Mouse (Mus musculus): ENCODE measurements around the gene Bach1.
"Not testable (repeated sequence)": the region's sequence is repeated elsewhere in the genome, so short reads cannot be mapped to it uniquely, and the experiment has no call there.

Bach1 gene

DNA sequence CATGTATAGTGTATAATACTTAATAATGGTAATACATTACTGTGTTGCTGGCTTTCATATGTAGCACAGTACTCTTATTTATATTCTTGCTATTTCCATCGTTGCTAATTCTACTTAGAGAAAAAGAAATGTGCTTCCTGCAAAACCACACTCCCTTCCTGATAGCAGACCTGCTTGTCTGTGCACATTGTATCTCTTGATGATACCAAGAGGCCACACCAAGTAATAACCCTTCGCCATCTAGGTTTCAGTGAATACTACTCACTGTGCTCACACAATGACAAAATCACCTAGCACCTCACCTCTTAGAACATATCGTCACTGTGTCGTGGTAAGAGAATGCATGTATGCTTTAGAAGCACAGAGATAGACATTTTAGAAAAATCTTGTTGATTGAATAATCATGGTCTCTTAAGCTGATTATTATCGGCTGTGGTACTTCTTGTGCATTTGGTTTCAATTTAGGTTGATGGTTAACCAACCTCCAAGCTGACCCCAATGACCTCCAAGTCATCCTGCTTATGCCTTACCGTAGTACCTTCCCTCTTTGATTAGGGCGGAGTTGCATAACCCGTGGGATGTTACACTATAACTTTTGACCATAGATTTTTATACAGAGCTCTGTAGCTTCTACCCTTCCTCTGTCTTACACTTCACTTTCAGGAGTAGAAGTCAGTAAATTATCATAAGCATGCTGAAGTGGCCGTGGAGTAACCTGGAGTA, 17.7 kb upstream of the Bach1 start:
- no peak for DNase-seq (ENCODE audit: low read depth)

DNA sequence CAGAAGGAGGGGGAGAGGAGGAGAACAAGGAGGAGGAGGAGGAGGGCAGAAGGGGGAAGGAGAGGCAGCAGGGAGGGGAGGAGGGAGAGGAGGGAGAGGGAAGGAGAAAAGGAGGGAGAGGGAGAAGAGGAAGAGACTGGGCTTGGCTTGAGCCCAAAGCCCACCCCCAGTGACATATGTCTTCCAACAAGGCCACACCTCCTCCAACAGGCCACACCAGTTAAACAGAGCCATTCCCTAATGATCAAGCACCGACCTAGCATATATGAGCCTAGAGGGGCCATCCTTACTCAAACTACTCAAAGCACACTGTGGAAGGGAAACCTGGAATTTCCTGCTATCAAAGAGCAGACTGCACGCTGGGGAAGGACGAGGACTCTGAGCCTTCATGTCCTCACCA, 16.9 kb upstream of the Bach1 start:
- no peak for DNase-seq (ENCODE audit: low read depth)

DNA sequence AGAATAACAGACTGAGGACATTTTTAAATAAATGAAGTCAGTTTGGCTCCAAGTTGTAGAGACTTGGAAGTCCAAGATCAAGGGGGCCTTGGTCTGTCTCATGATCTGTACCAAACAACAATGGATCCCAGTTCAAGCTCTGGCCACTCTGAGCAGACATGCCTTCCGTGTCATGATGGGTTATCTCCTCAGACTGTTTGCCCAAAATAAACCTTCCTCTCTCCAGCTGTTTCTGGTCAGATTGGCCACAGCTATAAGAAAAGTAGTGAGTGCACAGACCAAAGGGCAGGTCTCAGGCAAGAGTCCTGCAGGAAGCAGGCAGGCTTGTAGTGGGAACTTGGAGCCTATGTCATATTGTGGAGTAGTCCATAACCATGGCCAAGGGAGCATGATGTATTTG, 12.3 kb upstream of the Bach1 start:
- no peak for DNase-seq (ENCODE audit: low read depth)

DNA sequence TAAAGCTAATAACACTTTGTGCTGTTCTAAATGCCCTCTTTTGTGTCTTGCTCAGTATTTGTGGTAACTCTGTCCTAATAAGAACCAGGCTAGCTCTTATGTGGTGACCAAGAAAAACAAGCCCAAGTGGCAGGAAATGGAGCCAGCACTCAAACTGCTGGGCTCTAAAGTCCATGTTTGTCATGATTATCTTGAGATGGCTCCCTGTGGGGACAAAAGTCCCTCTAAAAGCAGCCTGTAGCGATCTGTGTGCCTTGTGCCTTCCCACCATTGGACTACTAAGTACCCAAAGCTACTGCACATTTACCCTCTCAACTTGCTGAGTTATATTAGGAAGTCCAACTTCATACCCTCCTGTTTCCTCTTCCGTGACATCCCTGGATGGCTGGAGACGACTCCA, 11.4 kb upstream of the Bach1 start:
- no peak for DNase-seq (ENCODE audit: low read depth)

DNA sequence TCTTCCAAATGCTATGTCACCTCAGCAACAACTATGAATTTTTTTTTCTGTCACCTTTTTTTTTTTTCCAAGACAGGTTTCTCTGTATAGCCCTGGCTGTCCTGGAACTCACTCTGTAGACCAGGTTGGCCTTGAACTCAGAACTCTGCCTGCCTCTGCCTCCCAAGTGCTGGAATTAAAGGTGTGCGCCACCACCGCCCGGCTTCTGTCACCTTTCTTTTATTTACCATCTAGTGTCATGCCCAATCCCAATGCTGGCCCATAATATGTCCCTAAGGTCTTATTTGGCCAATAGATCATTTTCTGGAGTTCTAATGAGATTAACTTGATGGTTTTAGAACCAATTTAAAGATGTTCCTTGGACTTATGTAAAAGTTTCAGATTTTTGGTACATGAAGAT, 10.4 kb upstream of the Bach1 start:
- DNase-seq (ENCODE audit: low read depth), result not testable (repeated sequence)

DNA sequence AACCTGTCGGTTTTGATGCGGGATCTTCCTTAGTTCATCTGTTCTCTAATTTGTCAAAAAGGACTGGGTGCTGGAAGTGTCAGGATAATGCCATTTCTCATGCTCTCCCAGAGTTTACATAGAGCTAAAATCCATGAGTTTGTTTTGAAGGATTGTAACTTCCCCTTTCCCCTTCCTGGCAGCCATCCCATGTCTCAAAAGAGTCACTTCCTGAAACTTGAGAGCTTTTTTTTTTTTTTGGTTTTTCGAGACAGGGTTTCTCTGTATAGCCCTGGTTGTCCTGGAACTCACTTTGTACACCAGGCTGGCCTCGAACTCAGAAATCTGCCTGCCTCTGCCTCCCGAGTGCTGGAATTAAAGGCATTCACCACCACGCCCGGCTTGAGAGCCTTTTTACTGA, 9.9 kb upstream of the Bach1 start:
- DNase-seq (ENCODE audit: low read depth), result not testable (repeated sequence)

DNA sequence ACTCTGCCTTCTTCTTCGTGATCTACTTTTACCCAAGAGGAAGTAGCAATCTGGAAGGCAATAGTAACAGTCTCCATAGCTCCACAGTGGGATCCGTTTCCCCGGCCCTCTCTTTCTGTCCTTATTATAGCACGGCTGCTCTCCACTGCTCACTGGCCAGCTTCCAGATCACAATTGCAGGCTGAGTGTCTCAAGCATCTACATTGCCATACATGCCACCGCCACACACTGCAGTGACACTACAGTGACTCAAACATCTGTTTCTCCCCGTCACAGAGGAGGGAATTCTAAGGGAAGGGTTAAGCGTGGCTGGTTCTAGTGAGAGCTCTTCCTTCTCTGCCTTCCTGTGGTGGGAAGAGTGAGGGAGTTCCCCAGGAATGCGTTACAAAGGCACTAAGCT, 9.5 kb upstream of the Bach1 start:
- no peak for DNase-seq (ENCODE audit: low read depth)

DNA sequence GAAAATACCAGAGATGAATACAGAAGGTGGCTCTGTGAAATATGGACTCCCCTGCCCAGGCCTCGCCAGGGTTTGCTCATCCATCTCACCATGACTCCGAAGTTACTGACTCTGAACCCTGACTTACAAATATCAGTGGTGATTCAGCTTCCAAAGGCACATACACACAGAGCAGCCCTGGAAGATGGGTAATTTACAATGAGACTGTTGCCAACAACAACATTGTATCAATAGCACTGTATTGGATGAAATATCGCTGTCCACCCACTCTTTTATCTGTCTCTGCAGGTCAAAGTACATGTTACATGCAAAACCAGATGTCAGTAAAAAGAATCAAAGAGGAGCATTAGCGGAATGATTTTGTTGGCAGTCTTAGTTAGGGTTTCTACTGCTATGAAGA, 8.2 kb upstream of the Bach1 start:
- DNase-seq (ENCODE audit: low read depth), result no peak

DNA sequence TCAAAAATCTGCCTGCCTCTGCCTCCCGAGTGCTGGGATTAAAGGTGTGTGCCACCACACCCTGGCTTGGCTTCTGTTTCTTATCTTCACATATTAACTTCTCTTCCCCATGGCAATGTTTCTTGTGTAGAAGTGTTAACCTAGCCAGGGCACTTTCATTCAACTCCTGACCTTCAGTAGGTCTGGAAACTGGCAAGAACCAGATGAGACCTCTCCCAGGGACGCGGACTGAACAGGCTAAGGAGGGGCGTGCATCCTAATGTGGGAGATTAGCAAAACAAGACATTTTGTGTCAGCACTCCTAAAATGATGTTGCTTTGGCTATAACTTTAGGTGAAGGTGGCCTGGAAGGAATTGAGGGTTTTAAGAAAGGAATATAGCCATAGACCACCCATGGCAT, 7.6 kb upstream of the Bach1 start:
- no peak for DNase-seq (ENCODE audit: low read depth)

DNA sequence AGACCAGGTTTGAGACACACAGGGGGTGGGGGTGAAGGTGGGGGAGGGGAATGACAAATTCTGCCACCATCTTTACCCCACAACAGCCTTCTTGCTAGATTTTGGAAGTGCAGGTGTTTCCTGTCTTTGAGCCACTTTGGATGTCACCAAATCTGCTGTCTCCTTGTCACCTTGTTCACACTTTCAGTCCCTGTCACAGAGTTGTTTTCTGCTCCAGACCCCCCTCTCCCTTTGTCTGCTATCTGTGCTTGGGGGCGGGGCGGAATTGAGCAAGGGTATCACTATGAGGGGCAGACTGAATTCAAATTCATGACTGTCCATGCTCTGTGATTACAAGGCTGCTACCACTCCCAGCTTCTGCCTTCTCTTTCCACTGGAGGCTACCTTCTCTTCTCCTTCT, 6.2 kb upstream of the Bach1 start:
- no peak for DNase-seq (ENCODE audit: low read depth)

DNA sequence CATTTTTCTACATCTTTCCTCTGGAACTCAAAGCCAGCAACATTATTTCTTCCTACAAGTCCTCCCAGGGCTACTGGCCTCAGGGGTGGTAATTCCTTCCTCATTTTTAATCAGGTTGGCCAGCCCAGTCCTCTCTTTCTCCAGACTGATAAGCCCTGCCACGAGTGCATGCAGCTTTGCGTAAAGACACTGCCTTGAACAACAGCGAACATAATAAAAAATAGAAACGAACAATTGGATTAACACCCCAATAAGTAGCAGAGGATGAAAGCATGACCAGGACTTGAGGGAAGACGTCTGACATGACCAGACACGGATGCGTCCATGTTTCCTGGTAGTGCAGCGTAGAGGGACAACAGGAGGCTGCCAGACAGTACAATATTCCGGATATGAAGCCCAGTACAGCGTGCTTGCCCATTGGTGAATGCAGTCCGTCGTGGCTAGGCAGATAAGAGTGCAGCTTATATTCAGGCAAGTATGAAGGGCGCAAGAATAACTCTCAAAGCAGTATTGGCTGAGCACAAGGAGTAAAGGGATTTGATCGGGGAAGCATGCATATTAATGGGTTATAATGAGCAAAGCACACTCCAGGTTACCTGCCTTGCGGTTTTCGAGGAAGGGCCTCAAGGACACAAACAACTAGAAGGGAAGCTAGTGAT, 909 bp upstream of the Bach1 start:
- no peak for DNase-seq (ENCODE audit: low read depth)

DNA sequence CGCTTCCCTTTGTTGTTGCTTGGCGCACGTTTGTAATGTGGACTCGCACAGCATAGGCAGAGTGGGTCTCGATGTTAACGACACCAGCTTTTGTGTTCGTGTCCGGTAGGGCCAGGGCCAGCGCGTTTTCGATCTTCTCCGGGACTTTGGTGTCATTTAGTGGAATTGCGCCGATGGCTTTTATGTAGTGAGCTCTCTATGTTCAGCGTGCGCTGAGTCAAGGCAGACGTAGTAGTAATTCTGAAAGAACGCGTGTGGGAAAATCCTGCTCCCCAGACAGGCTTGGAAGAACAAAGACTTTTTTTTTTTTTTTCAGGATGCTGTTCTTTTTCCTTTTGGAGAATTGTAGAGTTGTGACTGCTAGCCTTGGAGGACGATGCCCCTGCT, 554 bp downstream of the Bach1 start:
- DNase-seq (ENCODE audit: low read depth), result peak; percentile 63

DNA sequence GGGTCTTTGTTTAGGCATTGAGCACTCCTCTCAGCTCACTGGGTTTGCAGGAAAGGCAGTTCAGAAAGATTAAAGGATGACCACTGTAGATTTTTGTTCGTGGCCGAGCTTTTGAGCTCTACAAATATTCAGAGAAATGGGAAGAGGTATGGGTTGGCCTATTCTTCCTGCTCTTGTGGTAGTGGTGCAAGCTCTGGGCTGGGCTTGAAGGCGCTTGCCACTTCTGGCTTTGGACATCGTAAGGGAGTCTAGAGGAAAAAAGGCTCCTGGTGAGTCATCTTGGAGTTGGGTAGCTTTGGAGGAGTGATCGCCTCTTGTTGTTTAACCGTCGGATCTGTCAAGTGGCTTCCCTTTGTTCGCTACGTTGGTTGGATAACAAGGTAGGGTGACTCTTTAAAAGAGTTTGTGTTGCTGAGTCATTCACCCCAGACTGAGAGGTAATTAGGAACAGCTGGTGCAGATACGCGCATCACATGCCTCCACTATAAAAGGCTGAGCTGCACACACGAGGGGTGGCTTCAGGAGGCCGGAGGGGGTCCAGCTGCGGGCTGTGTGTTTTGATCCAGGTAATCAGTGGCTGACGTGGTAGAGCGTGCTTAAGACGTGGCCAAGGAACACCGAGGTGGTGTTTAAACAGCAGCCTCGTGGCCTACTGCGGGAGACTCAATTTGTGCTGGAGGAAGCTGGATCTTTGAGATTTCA, 1.1 kb downstream of the Bach1 start:
- DNase-seq (ENCODE audit: low read depth), result peak; percentile 70

DNA sequence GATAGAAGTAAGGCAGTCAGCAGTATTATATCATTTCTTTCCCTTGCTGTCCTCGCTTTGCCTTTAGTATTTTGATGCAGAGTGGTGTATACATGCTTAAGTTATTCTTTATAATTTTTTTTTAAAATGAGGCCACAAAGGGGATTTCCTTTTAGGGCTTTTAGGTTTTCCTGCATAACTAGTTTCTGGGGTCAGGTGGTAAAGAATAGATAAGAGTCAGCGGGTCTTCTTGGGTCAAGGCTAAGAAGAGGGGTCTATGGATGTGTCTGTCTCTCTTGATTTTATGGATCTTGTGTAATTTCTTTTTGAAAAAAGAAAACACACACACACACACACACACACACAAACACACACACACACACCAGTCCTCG, 1.6 kb downstream of the Bach1 start:
- no peak for DNase-seq (ENCODE audit: low read depth)

DNA sequence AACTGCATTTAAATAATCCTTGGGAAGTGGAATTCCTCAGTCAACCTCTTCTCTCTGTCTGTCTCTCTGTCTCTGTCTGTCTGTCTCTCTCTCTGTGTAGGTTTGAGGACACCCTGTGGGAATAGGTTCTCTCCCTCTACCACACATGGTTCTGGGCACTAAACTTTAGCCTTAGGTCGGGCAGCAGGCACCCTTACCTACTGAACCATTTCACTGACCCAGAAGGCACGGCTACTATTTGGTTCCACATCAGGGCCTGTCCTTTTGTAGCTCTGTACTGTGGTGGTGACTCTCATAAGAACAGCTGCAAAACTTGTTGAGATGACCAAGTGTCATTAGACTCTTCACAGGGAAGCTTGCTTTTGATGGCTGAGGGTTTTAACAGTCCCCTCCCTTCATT, 3.1 kb downstream of the Bach1 start:
- DNase-seq (ENCODE audit: low read depth), result no peak

DNA sequence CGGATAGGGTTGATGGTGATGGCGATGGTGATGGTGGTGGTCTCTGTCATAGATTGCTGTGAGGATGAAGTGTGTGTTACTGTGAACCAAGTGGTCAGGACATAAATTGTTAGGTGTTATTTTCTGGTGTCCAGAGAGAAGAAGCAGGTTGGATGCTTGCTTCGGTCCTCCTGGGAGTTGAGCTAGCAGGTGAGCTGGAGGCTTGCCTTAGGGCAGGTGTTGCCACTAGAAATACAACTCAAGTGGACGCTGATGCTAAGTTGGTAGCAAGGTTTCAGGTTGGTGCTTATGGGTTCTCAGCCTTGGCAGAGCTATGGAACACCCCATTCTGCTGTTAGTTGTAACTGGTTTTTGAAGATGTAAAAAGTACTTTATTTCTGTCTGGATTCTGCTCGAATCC, 4.1 kb downstream of the Bach1 start:
- DNase-seq (ENCODE audit: low read depth), result no peak

DNA sequence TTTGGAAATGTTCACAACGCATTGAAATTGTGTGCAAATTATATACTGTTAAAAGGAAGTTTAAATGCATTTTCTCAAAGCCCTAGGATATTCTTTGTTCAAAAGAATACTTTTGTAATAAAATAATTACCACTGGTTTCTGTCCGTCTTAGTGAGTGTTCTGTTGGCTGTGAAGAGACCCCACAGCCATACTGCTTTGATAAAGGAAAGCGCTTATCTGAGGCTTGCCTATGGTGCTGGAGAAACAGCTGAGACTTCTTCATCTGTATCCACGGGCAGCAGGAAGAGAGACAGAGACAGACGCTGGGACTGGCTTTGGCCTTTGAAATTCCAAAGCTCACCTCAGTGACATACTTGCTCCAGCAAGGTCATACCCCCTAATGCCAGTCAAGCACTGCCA, 5.5 kb downstream of the Bach1 start:
- DNase-seq (ENCODE audit: low read depth), result no peak

DNA sequence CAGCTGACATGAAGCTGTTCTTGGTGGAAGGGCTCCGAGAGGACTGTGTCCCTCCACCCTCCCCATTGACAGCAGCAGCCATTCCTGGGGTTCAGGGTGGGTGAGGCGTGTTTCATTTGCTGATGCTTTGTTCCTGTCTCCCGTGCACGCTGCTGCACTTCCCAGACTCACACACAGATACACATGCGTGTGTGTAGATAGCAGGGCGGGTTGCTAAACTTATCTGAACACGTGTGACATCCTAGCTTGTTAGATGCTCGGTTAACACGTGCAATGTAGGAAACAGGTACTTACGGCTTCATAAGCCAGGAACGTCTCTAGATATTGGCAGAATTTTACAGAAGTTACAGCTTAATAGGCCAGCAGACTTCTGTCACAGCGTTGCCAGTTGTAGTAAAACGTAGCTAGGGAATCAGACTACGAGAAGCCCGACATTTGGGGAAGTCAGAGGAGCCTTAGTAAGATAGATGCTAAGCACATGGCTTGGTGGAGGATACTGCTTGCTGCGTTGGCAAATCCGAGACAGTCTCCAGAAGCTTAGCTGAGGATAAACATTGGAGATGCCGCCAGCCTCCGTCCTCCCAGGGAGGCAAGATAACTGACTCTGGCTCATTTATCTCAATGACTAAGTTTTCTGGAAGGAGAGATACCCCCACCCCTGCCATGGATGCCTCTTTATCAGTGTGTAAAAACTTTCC, 7.3 kb downstream of the Bach1 start:
- no peak for DNase-seq (ENCODE audit: low read depth)

DNA sequence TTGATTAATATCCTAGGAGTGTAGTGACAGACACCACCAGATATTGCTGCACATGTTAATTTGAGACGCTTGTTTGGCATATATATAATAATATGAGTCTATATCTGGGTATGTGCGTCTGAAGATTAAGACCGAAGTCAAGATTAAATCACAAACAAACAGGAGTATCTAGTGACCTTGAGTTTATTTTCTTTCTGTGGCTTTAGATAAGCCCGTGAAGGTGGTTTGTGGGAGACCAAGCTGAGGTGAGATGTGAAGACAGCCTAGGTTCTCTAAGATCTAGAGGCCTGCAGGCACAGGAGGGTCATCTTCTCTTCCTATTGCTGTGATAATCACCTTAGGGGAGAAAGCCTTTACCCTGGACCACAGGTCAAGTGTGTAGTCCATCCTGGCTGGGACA, 8.6 kb downstream of the Bach1 start:
- no peak for DNase-seq (ENCODE audit: low read depth)

DNA sequence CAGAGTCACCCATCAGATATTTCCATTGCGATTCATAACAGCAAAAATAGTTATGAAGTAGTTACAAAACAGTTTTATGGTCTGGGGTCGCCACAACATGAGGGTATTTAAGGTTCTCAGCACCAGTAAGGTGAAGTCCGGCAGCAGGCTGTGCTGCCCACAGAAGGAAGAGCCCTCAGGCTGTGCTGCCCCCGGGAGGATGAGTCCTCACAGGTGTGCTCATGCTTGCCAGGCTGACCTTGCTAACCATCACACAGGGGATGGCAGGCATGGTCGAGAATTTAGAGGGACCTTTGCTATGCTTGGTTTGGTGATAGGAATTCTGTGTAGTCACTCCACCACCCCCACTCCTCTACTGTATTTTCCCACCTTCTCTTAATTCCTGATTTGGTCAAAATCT, 9.8 kb downstream of the Bach1 start:
- no peak for DNase-seq (ENCODE audit: low read depth)

DNA sequence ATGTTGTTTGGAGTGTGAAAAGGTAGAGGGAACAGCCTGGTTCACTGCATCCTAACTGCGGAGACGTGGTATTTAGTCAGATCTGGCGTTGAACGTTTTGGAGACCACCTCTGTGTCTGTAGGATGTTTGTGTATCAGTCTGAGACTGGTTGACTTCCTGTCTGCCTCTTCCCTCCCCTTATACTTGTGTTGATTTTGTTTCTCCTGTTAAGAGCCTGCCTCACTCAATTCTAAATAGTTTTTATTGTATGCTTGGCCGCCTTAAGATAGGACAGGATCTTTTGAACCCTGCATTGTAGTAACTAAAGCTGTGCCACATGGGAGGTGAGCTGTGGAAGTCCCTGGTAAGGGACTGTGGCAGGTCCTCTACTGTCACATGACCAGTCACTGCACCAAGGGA, 10.4 kb downstream of the Bach1 start:
- peak; percentile 49 for DNase-seq (ENCODE audit: low read depth)

DNA sequence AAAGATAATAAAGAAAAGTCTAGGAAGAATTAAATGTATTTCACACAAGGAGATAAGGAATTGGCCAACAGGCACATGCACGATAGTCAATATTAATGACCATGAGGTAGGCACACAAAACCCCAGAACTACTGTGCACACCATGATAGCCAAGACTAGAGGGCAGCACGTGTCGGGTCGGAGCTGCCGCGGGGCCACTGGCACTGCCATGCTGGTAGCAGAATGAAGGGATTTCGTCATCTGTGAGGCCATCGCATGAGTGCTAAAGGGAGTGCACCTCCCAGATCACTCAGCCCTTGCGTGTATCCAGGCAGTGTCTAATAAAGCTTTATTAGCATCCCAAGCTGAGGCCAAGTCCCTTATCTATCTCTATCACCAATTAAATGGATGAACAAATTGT, 11.2 kb downstream of the Bach1 start:
- DNase-seq (ENCODE audit: low read depth), result no peak

DNA sequence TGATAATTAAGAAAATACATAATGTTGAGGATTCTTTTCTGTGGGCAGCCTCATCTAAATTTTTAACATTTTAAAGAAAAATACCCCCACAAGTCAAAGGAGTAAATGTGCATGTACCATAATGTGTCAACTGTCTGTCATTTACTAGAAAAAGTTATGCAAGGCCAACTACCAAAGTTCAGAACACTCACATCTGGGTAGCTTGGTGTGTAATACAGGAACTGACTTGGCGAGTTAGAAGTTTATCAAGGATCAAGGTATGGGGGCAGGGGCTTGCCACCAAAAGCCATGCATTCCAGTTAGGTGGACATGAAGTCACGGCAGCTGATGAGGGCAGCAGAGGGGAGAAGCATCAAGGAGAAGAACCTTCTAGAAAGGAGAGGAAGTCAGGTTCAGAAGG, 13.2 kb downstream of the Bach1 start:
- no peak for DNase-seq (ENCODE audit: low read depth)
